Mouse (Mus musculus): ENCODE data around the gene Lpcat3. TPM values are rescaled to one million over a fixed set of nuclear protein-coding genes. Genes with fewer than 3 reads are reported as not detected.
"Not testable (repeated sequence)": the region's sequence is repeated elsewhere in the genome, so short reads cannot be mapped to it uniquely, and the experiment has no call there.

The Lpcat3 gene
- polyA plus RNA-seq, 1 experiment from 2014 or later, result 35.9 TPM

GRCm38 (mm10) chr6:124672100-124672499 is 9.3 kb downstream of the Lpcat3 start:
- H3K9me3 ChIP-seq (ENCODE audit: control insufficient read depth, low read length), result no peaks in the 10 kb centered on the region
- 48% methylated on average over 6 of the region's 6 CpGs for WGBS
- no peak overlapping the region for H3K4me3 ChIP-seq (replicated peaks; ENCODE audit: low read length)
- H3K9ac ChIP-seq (replicated peaks; ENCODE audit: low read depth, low read length), result no peak overlapping the region
- ATAC-seq, result no peak
- H3K4me1 ChIP-seq (replicated peaks; ENCODE audit: control insufficient read depth, insufficient read depth, low read length), result no peaks in the 10 kb centered on the region
- no peak overlapping the region for H3K4me2 ChIP-seq (ENCODE audit: low read length)
- H3K27me3 ChIP-seq (replicated peaks; ENCODE audit: control insufficient read depth, insufficient read depth, low read length), result no peaks in the 10 kb centered on the region
- no peaks in the 10 kb centered on the region for H3K36me3 ChIP-seq (ENCODE audit: control insufficient read depth, insufficient read depth)
- H3K27ac ChIP-seq (ENCODE audit: low read length), result no peak overlapping the region

- no peak overlapping the region for H3K4me2 ChIP-seq (ENCODE audit: low read length)
- no peak overlapping the region for H3K27ac ChIP-seq (ENCODE audit: low read length)
- no peaks in the 10 kb centered on the region for H3K4me1 ChIP-seq (replicated peaks; ENCODE audit: control insufficient read depth, insufficient read depth, low read length)
- no peaks in the 10 kb centered on the region for H3K36me3 ChIP-seq (ENCODE audit: control insufficient read depth, insufficient read depth)
- ATAC-seq, result no peak
- H3K27me3 ChIP-seq (replicated peaks; ENCODE audit: control insufficient read depth, insufficient read depth, low read length), result no peaks in the 10 kb centered on the region
- no peak overlapping the region for H3K9ac ChIP-seq (replicated peaks; ENCODE audit: low read depth, low read length)
- H3K9me3 ChIP-seq (ENCODE audit: control insufficient read depth, low read length), result no peaks in the 10 kb centered on the region
- no peak overlapping the region for H3K4me3 ChIP-seq (replicated peaks; ENCODE audit: low read length)
- 83% methylated on average over 9 of the region's 9 CpGs for WGBS
Observed at GRCm38 (mm10) chr6:124673619-124674018, 10.8 kb downstream of the Lpcat3 start.

- H3K9me3 ChIP-seq (ENCODE audit: control insufficient read depth, low read length), result no peaks in the 10 kb centered on the region
- WGBS, result 95% methylated on average over 7 of the region's 7 CpGs
- no peaks in the 10 kb centered on the region for H3K4me1 ChIP-seq (replicated peaks; ENCODE audit: control insufficient read depth, insufficient read depth, low read length)
- H3K9ac ChIP-seq (replicated peaks; ENCODE audit: low read depth, low read length), result no peak overlapping the region
- H3K27me3 ChIP-seq (replicated peaks; ENCODE audit: control insufficient read depth, insufficient read depth, low read length), result no peaks in the 10 kb centered on the region
- H3K4me3 ChIP-seq (replicated peaks; ENCODE audit: low read length), result no peak overlapping the region
- ATAC-seq, result no peak
- no peak overlapping the region for H3K27ac ChIP-seq (ENCODE audit: low read length)
- no peak overlapping the region for H3K4me2 ChIP-seq (ENCODE audit: low read length)
- H3K36me3 ChIP-seq (ENCODE audit: control insufficient read depth, insufficient read depth), result no peaks in the 10 kb centered on the region
Observed at GRCm38 (mm10) chr6:124674591-124674990, 11.8 kb downstream of the Lpcat3 start.

- no peak overlapping the region for H3K9ac ChIP-seq (replicated peaks; ENCODE audit: low read depth, low read length)
- H3K4me3 ChIP-seq (replicated peaks; ENCODE audit: low read length), result no peak overlapping the region
- no peaks in the 10 kb centered on the region for H3K27me3 ChIP-seq (replicated peaks; ENCODE audit: control insufficient read depth, insufficient read depth, low read length)
- H3K4me1 ChIP-seq (replicated peaks; ENCODE audit: control insufficient read depth, insufficient read depth, low read length), result no peaks in the 10 kb centered on the region
- no peak for ATAC-seq
- H3K4me2 ChIP-seq (ENCODE audit: low read length), result no peak overlapping the region
- H3K36me3 ChIP-seq (ENCODE audit: control insufficient read depth, insufficient read depth), result no peaks in the 10 kb centered on the region
- WGBS, result 89% methylated on average over 6 of the region's 6 CpGs
- H3K9me3 ChIP-seq (ENCODE audit: control insufficient read depth, low read length), result no peaks in the 10 kb centered on the region
- no peak overlapping the region for H3K27ac ChIP-seq (ENCODE audit: low read length)
Observed at GRCm38 (mm10) chr6:124676171-124676570, 13.3 kb downstream of the Lpcat3 start.

- Histone ChIP-seq H3K4me2 (ENCODE audit: low read length) (no peak overlapping the region), H3K27me3 (replicated peaks; ENCODE audit: control insufficient read depth, insufficient read depth, low read length) (no peaks in the 10 kb centered on the region), H3K4me1 (replicated peaks; ENCODE audit: control insufficient read depth, insufficient read depth, low read length) (no peaks in the 10 kb centered on the region), H3K4me3 (replicated peaks; ENCODE audit: low read length) (no peak overlapping the region), H3K9ac (replicated peaks; ENCODE audit: low read depth, low read length) (no peak overlapping the region), H3K36me3 (ENCODE audit: control insufficient read depth, insufficient read depth) (no peaks in the 10 kb centered on the region), H3K27ac (ENCODE audit: low read length) (no peak overlapping the region), H3K9me3 (ENCODE audit: control insufficient read depth, low read length) (no peaks in the 10 kb centered on the region)
- WGBS, result 95% methylated on average over 7 of the region's 7 CpGs
- ATAC-seq, result no peak
Observed at GRCm38 (mm10) chr6:124678769-124679168, 15.9 kb downstream of the Lpcat3 start.

DNA sequence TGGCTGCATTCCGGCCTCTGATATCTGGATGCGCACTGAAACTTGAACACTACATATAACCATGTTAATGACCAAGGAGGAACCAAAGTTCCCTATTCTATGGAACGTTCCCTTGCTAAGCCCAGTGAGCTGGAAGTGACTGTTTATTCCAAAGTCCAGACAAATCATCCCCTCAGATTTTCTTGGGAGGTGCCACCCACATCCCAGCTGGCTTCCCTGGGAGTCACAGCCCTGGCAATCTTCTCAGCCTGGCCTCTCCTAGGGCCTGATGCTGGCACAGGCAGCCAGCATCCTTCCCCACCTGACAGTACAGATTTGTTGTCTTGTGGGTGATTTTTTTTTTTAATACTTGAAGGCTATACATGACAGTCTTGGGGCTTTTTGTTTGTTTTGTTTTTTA is 16.7 kb downstream of the Lpcat3 start:
- Histone ChIP-seq H3K9me3 (ENCODE audit: control insufficient read depth, low read length) (no peaks in the 10 kb centered on the region), H3K36me3 (ENCODE audit: control insufficient read depth, insufficient read depth) (no peaks in the 10 kb centered on the region), H3K27ac (ENCODE audit: low read length) (no peak overlapping the region), H3K27me3 (replicated peaks; ENCODE audit: control insufficient read depth, insufficient read depth, low read length) (no peaks in the 10 kb centered on the region), H3K9ac (replicated peaks; ENCODE audit: low read depth, low read length) (no peak overlapping the region), H3K4me2 (ENCODE audit: low read length) (no peak overlapping the region), H3K4me3 (replicated peaks; ENCODE audit: low read length) (no peak overlapping the region), H3K4me1 (replicated peaks; ENCODE audit: control insufficient read depth, insufficient read depth, low read length) (no peaks in the 10 kb centered on the region)
- ATAC-seq, result no peak
- WGBS, result 96% methylated on average over 3 of the region's 3 CpGs

- not testable (repeated sequence) for H3K9ac ChIP-seq (replicated peaks; ENCODE audit: low read depth, low read length); H3K4me1 ChIP-seq (replicated peaks; ENCODE audit: control insufficient read depth, insufficient read depth, low read length); H3K36me3 ChIP-seq (ENCODE audit: control insufficient read depth, insufficient read depth); ATAC-seq; H3K4me3 ChIP-seq (replicated peaks; ENCODE audit: low read length); H3K27ac ChIP-seq (ENCODE audit: low read length); H3K4me2 ChIP-seq (ENCODE audit: low read length); H3K9me3 ChIP-seq (ENCODE audit: control insufficient read depth, low read length); H3K27me3 ChIP-seq (replicated peaks; ENCODE audit: control insufficient read depth, insufficient read depth, low read length)
- 39% methylated on average over 6 of the region's 6 CpGs for whole genome bisulfite sequencing
Observed at GRCm38 (mm10) chr6:124682291-124682690, 19.5 kb downstream of the Lpcat3 start.

- Histone ChIP-seq H3K9me3 (ENCODE audit: control insufficient read depth, low read length) (no peaks in the 10 kb centered on the region), H3K27ac (ENCODE audit: low read length) (no peak overlapping the region), H3K4me2 (ENCODE audit: low read length) (no peak overlapping the region), H3K4me1 (replicated peaks; ENCODE audit: control insufficient read depth, insufficient read depth, low read length) (no peaks in the 10 kb centered on the region), H3K4me3 (replicated peaks; ENCODE audit: low read length) (no peak overlapping the region), H3K9ac (replicated peaks; ENCODE audit: low read depth, low read length) (no peak overlapping the region), H3K36me3 (ENCODE audit: control insufficient read depth, insufficient read depth) (no peaks in the 10 kb centered on the region), H3K27me3 (replicated peaks; ENCODE audit: control insufficient read depth, insufficient read depth, low read length) (no peaks in the 10 kb centered on the region)
- no peak for ATAC-seq
- WGBS, result 91% methylated on average over 14 of the region's 14 CpGs
Observed at GRCm38 (mm10) chr6:124683591-124684417, 21.0 kb downstream of the Lpcat3 start.

DNA sequence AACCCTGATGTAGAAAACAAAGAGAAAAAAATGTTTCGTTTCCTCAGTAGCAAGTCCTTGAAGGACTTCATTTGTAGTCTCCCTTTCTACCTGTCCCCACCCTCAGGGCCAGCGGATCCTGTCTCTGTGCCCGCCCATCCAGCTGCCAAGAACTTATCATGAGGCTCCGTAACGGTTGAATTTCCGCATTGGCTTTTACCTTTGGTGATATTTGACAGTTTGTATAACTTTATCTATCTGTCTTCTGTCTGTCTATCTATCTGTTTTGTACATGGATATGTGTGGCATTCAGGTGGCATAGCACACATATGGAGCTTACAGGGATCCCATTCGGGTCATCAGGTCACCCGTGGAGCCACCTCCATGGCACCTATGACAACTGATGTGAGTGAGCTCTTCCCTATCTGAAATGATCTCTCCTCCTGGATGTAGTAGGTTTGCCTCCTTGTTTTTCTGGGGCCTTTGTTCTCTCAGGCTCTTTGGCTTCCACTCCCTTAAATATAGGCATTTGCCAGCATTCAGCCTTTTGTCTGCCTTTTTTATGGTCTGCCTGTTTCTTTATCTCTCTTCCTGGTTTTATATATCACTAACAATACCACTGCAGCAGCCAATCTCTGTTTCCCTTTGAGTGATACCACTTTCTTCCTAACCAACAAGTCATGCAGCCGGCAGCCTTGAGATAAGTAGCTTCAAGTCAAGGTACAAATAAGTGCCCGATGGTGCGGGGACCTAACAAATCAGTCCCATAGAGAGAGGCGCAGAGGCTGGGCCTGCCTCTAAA is 23.0 kb downstream of the Lpcat3 start:
- H3K9me3 ChIP-seq (ENCODE audit: control insufficient read depth, low read length), result no peaks in the 10 kb centered on the region
- no peak overlapping the region for H3K4me2 ChIP-seq (ENCODE audit: low read length)
- no peak for ATAC-seq
- no peak overlapping the region for H3K9ac ChIP-seq (replicated peaks; ENCODE audit: low read depth, low read length)
- 90% methylated on average over 12 of the region's 12 CpGs for WGBS
- H3K36me3 ChIP-seq (ENCODE audit: control insufficient read depth, insufficient read depth), result no peaks in the 10 kb centered on the region
- no peaks in the 10 kb centered on the region for H3K27me3 ChIP-seq (replicated peaks; ENCODE audit: control insufficient read depth, insufficient read depth, low read length)
- H3K27ac ChIP-seq (ENCODE audit: low read length), result no peak overlapping the region
- H3K4me3 ChIP-seq (replicated peaks; ENCODE audit: low read length), result no peak overlapping the region
- no peaks in the 10 kb centered on the region for H3K4me1 ChIP-seq (replicated peaks; ENCODE audit: control insufficient read depth, insufficient read depth, low read length)
